Mouse (Mus musculus): ENCODE results near the gene Slc15a3. TPM values are rescaled to one million over a fixed set of nuclear protein-coding genes. Genes with fewer than 3 reads are reported as not detected.
A peak's percentile ranks its signal among the peaks of the same experiment; 100 is the strongest.

Slc15a3 gene
- total RNA-seq, 2 experiments from 2014 or later, result 0.86 to 1.7 TPM

DNA sequence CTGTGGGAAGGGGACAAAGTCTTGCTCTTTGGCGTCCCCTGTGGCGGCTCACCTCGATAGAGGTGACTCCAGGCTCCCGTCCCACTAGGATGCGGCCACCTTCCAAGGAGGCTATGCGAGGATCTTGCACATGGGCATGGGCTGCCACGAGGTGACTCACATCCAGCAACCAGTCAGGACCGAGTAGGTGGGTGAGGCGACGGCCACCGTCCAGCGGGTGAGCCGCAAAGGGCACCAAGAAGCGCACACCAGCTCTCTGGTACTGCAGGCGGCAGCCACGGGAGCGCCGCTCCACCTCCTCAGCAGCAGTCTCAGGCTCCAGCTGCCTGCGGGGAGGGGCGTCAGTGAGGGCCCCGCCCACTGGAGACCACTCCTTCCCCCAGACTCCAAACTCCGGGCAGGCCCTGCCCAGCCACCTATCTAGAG is 20.6 kb downstream of the Slc15a3 start:
- no peak for DNase-seq (ENCODE audit: low spot score in 2 of 2)
- intact Hi-C loops (cut with DNase I), result no loop called here

DNA sequence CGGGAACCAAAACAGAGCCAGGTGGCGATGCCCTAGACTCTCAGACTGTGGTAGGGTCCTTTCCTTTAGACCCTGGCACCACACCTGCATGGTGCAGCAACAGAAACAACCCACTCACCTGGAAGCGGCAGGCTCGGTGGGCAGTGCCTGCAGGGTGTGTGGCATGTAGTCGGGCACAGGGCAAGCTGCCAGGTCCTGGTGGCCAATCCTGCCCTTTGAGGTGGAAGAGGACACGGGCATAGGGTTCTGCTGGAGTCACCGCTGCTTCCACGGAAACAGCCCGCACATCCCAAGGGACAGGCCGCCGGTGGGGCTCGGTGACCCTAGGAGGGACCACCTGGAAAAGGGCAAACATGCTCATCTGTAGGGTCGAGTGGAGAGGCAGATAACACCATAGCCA is 26.8 kb downstream of the Slc15a3 start:
- intact Hi-C loops (cut with DNase I), result loop anchor here (5.0 kb wide), 2 partner anchors 64 to 154 kb away; no protein-coding TSS in a partner anchor
- no peak for DNase-seq (ENCODE audit: low spot score in 2 of 2)

- DNase-seq (ENCODE audit: low spot score in 2 of 2), result peak in 1 of 2 experiments; percentile 49
- intact Hi-C loops (cut with DNase I), result loop anchor here (5.0 kb wide), 2 partner anchors 66 to 156 kb away; no protein-coding TSS in a partner anchor
These were observed 28.6 kb downstream of the Slc15a3 start for GRCm38 (mm10) chr19:10867946-10868622.

DNA sequence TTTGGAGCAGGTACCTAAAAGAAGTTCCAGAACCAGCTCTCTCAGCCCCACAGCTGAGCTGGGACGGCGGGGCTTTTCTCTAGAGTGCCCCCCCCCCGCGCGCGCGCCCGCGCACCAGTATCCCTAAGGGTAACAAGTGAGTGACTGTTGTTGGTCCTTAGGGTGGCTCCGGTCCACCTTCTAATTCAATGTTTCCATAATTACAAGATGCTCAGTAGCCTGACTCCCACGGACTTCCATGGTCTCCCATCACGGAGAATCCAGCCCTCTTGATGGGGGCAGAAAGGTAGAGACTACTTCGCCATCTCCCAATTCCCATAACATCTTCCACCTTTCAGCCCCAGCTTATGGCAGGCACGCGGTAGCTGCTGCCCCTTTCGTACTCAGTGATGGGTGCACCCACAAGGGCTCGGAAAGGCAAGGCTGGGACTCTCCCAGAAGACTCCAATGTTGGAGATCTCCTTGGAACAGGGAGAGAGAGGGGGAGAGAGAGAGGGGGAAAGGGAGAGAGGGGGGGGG is 29.2 kb downstream of the Slc15a3 start:
- peak; percentile 32 to 43 for DNase-seq (ENCODE audit: low spot score in 2 of 2)
- intact Hi-C loops (cut with DNase I), result loop anchor here (5.0 kb wide), 2 partner anchors 66 to 156 kb away; no protein-coding TSS in a partner anchor

GRCm38 (mm10) chr19:10869241-10869885 is 29.8 kb downstream of the Slc15a3 start:
- peak; percentile 89 to 91 for DNase-seq (ENCODE audit: low spot score in 2 of 2)
- intact Hi-C loops (cut with DNase I), result loop anchor here (5.0 kb wide), 2 partner anchors 67 to 157 kb away; no protein-coding TSS in a partner anchor

GRCm38 (mm10) chr19:10869886-10870527 is 30.5 kb downstream of the Slc15a3 start, which contains the start of gene Tmem132a:
Gene Tmem132a, minus strand, starts transcription at chr19:10869940.
- intact Hi-C loops (cut with DNase I), result loop anchor here (5.0 kb wide), 2 partner anchors 68 to 158 kb away; no protein-coding TSS in a partner anchor
- no peak for DNase-seq (ENCODE audit: low spot score in 2 of 2)

DNA sequence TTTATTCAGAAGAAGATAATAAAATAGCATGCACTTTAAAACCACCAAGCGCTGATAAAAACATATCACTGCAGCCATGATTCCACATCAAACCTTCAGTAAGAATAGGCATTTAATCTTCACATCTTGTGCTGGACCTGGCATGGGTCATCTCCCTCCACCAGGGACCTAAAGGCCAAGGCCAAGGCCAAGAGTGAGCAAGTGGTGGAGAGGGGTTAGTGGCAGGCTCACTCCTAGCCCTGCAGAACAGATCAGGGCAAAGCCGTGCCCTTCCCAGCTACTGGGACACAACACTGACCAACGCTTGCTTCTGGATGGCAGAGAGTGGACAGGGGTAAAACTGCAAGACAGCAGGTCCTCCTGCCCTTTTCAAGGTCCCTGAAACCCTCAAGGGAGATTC is 31.1 kb downstream of the Slc15a3 start:
- intact Hi-C loops (cut with DNase I), result no loop called here
- DNase-seq (ENCODE audit: low spot score in 2 of 2), result no peak

GRCm38 (mm10) chr19:10871328-10871961 is 31.9 kb downstream of the Slc15a3 start:
- intact Hi-C loops (cut with DNase I), result no loop called here
- no peak for DNase-seq (ENCODE audit: low spot score in 2 of 2)

GRCm38 (mm10) chr19:10878201-10878837 is 38.8 kb downstream of the Slc15a3 start:
- no peak for DNase-seq (ENCODE audit: low spot score in 2 of 2)
- intact Hi-C loops (cut with DNase I), result no loop called here

DNA sequence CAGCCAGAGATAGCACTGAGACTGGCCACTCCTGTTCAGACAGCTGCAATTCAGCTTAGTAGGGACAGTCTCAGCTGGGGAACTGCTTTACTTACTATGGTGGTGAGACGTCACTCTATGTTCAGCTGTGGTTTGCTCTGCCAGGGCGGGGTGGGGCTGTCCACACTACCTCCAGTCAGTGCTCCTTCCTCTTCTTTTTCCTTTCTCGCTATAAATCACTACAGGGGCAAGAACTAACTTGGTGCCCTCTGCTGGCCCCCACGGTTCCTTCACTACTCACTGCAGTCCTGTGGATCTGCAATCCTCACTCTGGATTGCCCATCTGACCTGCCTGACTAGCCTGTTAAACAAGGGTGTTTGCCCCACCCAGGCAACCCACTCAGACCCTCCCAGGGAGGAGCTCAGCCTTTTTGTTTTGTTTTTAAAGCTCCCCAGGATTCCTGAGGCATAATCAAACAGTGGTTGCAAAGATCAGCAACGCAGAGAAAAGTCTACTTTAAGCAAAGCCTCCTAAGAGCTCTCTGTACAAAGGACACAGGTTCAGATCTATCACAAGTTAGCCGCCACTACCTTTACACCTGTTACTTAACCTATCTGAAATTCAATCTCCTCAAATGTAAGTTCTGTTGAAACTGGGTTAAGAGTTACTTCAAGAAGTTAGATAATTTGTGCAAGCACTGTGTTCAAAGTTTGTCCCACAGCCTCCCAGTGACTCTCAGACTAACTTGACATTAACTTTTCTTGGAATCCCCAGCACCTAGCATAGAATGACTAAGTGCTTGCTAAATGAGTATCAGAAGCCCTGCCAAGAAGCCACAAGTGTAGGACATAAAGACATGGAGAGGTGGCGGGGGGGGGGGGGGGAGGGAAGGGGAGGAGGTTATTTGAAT is 40.8 kb downstream of the Slc15a3 start:
- intact Hi-C loops (cut with DNase I), result loop anchor here (2.0 kb wide), 1 partner anchor 14 kb away; the partner anchor contains the start of gene Prpf19
- DNase-seq (ENCODE audit: low spot score in 2 of 2), result no peak

DNA sequence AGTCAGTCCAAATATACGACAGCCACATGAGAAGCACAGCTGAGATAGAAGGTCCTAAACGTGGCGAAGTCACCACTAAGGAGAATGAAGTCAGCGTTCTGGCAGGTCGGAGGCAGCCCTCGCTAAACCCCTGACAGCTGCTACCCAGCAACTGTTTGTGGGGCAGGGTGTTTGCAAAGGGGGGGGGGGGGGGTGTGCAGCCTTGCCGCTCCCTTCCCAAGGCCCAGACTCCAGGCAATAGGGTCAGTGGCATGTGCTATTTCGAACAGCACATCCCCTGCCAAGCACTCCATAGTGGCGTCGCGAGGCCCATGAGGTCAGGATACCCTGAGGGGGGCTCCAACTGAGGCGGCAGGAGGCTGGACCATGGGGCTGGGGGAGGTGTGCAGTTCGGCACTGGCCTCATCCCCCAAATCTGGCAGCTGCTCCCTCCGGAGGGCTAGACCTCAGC is 41.5 kb downstream of the Slc15a3 start:
- peak in 1 of 2 experiments; percentile 34 for DNase-seq (ENCODE audit: low spot score in 2 of 2)
- intact Hi-C loops (cut with DNase I), result loop anchor here (2.0 kb wide), 1 partner anchor 14 kb away; the partner anchor contains the start of gene Prpf19

DNA sequence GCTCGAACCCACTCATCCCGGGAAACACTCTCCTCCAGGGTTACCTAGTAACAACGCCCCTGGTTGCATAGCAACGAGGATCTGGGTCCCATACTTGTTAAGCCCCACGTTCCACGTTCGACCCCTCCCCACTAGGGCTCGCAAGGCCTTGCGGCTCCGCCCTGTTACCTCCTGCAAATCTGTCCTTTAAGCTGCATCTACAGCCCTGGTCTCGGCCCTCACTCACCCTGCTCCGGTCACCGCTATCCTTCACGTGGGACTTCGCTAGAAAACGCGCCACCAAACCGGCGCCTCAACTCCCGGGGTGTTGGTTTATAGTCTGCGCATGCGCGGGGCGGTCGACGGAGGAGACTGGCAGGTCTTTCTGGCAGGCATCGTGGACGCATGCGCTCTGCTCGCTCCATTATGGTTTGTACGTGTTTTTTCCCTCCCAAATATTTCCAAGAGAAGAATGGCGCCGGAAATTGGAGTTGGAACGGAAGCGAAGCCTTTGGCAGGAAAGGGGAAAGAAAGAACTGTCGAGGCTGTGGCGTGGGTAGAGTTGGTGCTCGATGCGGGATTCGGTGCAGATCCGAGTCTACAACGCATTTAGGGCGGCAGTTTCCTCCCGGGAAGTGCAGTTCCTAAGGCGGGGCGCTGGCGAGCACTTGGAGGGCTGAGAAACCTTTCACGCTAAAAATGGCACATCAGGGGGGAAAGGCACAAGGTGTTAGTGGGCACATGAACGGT is 42.1 kb downstream of the Slc15a3 start, which contains the start of gene Tmem109:
TSS of gene Tmem109 (minus strand) at position 576 of the 729 bp plus-strand sequence.
- peak; percentile 93 to 94 for DNase-seq (ENCODE audit: low spot score in 2 of 2)
- intact Hi-C loops (cut with DNase I), result loop anchor here (2.0 kb wide), 1 partner anchor 13 kb away; the partner anchor contains the start of gene Prpf19

DNA sequence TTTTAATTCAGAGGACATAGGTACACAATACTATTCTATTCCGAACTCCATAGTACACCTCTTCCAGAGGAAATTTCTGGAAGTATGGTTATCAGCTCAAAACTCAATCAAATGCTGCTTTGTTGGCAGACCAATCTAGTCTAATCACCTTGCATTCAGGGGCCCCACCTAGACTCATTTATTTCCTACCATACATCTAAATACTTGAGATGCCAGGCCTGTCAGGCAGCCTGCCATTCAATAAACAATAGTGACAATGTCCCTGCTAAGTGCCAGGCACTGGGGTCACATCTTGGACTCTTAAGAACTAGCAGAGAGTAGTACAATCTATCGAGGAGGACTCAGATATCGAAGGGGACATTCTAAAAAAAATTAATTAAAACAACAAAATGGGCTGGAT is 52.7 kb downstream of the Slc15a3 start:
- no peak for DNase-seq (ENCODE audit: low spot score in 2 of 2)
- intact Hi-C loops (cut with DNase I), result no loop called here

DNA sequence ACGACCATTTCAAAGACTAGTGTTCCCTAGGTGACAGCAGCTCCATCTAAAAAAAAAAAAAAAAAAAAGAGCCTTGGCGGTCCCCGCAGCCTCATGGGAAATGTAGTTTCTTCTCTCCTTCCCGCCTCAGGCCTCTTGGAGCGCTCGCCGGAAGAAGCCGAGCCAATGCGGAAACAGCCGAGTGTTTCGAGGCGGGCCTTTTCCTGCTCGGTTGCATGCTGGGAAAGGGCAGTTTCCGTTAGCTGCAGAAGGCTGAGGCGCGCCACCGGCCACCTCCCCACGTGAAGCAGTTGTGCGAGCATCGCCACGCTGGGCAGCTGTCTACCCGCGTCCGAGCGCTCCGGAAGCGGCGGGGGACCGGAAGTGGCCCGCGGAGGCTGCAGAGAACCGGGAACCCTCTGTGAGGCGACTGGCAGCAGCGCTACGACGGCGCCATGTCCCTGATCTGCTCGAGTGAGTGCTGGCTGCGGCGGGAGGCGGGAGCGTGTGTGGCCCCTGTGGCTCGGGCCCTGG is 55.5 kb downstream of the Slc15a3 start, which contains the start of gene Prpf19:
TSS of gene Prpf19 (plus strand) at position 216 of the 513 bp plus-strand sequence.
- DNase-seq (ENCODE audit: low spot score in 2 of 2), result peak; percentile 99

DNA sequence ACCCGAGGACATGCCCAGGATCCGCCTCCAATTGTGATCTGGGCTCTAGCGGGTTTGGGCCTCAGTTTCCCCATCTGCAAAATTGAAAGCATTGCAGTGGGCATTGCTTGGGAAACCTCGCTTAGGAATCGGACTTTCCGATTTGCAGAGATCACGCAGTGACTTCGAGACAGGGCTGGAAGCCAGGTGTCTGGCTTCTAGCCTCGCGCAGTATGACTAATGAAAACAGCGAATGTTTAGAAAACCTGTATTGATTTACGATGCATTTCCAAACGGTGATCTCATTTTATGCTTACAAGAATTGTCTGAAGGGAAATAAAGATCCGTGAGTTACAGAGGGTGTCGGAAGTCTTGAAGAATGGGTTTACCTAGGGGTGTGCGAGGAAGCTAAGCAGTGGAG is 56.2 kb downstream of the Slc15a3 start:
- intact Hi-C loops (cut with DNase I), result loop anchor here (2.0 kb wide), 2 partner anchors 15 to 53 kb away; partner anchors contain the start of gene Ccdc86
- no peak for DNase-seq (ENCODE audit: low spot score in 2 of 2)

More for the DNA sequence above, 55.5 kb downstream of the Slc15a3 start, which contains the start of gene Prpf19:
- intact Hi-C loops (cut with DNase I), result loop anchor here (2.0 kb wide), 2 partner anchors 14 to 54 kb away; partner anchors contain the start of gene Ccdc86

- intact Hi-C loops (cut with DNase I), result no loop called here
These were observed 57.3 kb downstream of the Slc15a3 start for GRCm38 (mm10) chr19:10896849-10897248.

More at GRCm38 (mm10) chr19:10896849-10897248, 57.3 kb downstream of the Slc15a3 start:
- no peak for DNase-seq (ENCODE audit: low spot score in 2 of 2)
